Mouse (Mus musculus) CD4-positive, CD25-positive, alpha-beta regulatory T cell, adult 2 months (primary cell): ENCODE measurements around the gene Olig1.
"Not testable (repeated sequence)": the region's sequence is repeated elsewhere in the genome, so short reads cannot be mapped to it uniquely, and the experiment has no call there.

Experiments
- DNase-seq: peaks from one replicate; pipeline ENCODE4 v3.0.0-alpha.2; 2012; ENCODE audit warnings: low read depth, low spot score

Olig1 gene

DNA sequence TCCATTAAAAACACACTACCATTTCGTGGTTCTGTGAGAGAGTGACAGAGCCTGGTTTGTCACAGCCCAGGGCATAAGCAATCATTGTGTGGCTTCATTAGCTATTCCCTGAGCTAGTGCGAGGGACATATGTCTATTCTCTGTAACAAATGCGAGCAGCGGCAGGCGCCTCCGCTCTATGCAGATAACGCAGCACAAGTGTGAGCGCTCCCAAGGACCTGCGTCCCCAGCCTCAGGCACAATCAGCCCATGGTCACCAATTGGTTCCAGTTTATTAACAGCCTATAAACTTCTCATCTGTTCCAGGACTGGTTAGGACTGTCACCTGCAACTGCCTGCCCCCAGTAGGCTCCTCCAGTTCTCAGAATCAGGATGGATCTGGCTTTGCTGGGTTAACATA, 23.3 kb upstream of the Olig1 start:
- no peak for DNase-seq

DNA sequence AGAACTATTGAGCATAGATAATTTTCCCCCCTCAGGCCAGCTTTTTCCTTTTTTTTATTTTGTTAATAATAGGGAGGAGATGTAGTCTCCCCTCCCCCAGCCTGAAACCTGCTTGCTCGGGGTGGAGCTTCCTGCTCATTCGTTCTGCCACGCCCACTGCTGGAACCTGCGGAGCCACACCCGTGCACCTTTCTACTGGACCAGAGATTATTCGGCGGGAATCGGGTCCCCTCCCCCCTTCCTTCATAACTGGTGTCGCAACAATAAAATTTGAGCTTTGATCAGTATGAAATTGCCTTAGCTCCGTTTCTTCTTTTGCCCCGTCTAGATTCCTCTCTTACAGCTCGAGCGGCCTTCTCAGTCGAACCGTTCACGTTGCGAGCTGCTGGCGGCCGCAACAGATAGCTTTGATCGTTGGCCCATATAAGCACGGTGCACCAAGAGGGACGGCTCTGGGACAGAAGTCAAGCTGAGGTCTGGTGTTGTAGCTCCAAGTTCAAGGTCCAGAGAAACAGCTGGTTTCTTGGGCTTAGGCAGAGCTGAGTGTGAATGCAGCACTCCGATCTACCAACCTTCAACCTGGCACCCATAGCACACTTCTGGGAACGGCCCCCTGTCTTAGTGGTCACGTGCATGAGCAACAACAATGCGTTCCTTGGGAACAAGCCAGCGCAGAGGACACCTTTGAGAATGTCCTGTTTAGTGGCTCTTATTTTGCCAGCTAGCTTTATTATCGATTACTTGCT, 14.0 kb upstream of the Olig1 start:
- DNase-seq: not testable (repeated sequence)

DNA sequence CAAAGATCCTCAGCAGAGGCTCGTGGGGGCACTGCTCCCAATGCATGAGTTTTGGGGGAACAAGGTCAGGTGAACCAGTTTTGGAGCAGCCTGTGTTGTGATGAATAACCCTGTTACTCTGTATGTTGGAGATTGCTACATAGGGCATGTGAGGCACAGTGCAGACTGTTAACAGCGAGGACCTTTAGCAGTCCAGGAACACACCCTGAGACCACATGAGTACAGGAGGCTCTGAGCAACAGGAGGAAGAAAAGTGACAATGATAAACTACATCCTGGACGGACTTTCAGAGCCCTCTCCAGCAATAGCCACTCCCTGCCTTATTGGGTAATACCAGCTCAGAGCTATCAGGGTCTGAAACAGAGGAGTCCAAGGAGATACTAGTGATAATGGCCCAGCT, 10.6 kb upstream of the Olig1 start:
- DNase-seq: no peak

DNA sequence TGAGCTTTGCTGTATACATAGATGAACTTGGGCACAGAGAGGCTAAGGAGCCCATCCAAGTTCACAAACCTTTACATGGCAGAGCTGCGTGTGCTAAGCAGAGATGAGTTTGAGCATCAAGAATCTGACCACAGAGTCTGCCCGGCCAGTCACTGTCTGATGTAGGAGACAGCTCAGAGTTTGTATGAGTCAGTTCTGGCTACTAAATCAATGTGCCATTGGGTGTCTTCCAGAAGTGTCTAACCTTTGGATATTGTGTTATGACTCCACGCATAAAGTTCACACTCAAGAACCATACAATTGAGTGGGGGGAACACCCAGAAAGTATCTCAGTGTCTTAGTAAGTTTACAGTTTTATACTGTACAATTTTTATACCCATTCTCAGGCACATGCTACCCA, 8.7 kb upstream of the Olig1 start:
- DNase-seq: no peak

DNA sequence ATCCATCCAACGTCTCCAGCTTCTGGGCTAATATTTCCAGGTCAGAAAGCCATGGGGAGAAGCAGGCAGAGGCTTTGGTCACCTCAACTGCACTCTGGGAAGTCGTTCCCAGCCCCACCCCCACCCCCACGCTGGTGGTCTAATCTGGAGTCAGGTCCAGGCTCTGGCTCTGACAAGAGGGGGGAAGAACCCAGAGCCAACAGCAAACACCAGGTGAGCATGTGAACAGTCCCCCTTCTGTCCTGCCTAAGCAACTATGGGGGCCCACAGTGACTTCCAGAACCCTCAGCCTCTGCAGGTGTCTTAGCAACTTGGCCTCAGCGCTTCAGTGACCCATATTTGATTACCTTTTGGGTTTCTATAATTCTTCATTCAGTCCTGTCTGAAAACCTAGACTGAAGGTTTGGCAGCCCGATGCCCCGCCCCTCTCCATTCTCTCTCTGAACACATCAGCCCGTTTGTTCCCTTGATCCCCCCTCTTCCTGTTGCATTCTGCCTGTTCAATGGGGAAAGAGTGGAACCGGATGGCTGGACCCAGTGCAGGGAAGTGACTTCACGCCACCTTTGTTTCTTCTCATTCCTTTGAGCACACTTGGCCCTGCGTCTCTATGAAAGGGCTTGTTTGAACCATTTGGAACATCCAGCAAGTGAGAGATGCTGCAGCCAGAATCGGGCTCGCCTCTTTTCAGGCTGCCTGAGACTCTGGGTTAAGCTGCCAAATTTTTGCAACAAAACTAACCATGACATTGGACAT, 6.9 kb upstream of the Olig1 start:
- DNase-seq: no peak

DNA sequence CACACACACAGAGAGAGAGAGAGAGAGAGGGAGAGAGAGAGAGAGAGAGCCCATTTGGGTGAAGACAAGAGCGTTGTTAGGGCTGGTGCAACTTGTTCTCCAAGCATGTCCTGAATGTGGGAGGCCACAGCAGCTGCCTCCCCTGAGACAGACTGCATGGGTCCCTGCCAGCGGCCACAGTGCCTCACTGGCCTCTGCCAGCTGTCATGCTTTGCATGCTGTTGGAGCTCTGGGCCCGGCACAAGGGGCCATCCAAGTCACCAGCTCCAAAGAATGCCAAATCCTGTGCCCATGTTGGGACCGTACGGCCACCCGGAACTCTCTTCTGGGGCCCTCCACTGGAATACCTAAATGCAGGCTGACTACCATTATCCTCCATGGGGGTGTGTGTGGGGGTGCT, 3.6 kb upstream of the Olig1 start:
- no peak for DNase-seq

DNA sequence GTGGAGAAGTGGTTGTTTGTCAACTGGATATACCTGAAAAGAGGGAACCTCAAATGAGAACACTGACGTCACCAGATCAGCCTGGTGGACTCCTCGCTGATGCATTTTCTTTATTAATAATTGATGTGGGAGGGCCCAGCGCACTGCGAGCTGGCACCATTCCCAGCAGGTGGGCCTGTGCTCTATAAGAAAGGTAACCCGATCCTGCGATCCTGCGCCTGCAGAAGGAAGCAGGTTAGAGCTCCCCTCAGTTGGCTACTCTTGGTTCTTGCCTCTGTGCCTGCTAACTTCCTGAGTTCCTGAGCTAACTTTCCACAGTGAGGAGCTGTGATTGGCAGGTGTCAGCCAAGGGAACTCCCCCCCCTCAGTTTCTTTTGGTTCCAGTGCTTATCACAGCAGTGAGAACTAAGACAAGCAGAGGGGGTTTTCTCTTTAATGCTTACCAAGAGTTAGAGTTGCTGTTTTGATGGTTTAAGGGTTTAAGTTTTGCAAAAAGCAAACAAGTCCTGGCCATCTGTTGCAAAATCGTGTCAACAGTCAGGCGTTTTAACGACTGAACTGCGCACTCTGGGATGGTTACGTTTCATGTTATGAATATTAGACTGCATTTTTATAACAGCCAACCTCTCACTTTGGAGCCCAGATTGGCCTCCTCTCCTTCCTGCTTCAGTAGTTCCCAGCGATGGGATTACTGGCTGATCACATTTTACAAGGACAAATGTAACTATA, 684 bp upstream of the Olig1 start:
- no peak for DNase-seq

DNA sequence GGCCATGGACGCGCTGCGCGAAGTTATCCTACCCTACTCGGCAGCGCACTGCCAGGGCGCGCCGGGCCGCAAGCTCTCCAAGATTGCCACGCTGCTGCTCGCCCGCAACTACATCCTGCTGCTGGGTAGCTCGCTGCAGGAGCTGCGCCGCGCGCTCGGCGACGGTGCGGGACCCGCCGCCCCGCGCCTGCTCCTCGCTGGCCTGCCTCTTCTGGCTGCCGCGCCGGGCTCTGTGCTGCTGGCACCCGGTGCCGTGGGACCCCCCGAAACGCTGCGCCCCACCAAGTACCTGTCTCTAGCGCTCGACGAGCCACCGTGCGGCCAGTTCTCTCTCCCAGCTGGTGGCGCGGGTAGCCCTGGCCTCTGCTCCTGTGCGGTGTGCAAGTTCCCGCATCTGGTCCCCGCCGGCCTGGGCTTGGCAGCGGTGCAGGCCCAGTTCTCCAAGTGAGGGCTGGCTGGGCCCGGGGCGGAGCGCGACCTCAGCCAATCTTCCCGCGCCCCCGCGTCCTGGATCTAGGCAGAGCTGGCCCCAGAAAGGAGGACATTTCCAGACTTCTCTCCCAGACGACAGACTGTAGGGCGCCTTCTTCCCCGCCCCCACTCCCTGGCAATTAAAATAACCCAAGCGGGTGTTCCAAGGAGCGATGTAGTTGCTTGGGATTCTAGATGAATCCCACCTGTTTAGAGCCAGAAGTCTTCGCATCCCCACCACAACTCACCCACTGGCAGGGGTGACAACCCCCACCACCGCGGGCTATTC, 820 bp downstream of the Olig1 start:
- no peak for DNase-seq

DNA sequence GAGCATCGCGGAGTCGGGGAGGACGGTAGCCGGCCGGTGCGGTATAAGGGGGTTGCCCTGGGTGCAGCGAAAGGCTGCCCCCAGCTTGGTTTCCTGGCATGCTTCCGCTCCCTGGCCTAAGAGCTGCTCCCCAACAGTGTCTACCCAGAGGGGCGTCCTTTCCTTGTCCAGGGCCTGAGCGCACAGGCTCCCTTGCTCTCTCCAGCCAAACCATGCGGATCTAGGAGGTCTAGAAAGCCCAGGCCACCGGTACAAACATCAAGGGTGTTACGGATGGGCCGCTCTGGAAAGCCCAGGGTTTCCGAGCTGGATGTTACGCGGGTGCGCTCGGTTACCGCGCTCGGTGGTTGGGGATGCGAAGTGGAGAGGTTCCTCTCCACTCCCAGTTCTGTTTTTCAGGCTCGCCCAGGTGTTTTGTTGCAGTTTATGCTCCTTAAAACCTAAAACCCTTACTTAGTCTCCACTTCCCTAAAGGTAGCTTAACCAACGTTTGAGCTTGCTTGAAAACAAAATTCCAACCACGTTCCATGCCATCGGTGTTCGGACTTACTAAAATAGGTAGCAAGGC, 1.5 kb downstream of the Olig1 start:
- DNase-seq: no peak

DNA sequence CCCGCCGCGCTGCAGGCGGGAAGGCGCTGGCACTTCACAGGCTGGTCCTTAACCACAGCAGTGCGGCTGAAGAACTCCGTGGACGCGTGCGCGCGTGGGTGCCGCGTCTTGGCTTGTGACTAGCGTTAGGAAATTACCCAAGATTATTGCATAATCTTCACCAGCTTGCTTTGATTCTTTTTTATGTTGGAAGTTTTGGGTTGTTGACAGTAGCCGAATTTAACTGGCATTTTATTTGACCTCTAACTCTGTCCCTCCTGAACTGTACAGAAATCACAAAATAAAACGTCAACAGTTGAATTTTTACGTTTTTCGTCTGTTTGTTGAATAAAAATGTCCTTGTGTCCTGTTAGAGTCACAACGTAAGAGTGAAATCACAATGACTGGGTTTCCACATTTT, 2.1 kb downstream of the Olig1 start:
- DNase-seq: no peak

DNA sequence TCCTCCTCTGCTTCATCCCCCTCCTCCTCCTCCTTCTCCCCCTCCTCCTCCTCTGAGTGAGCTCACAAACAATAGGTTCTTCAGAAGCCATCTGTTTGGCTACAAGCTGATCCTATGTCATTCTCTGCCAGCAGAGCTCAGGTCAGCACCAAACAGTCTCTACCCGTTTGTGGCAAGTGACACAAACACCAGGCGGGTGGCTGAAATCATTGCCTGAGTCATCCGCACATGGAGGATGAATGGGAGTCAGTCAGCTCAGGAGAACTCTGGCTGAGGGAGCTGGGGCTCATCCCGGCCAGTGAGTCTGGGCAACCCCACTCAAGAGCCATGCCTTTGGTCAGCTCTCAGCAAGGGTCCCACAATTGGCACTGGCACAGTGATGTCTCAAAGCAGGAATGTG, 10.9 kb downstream of the Olig1 start:
- DNase-seq: no peak

DNA sequence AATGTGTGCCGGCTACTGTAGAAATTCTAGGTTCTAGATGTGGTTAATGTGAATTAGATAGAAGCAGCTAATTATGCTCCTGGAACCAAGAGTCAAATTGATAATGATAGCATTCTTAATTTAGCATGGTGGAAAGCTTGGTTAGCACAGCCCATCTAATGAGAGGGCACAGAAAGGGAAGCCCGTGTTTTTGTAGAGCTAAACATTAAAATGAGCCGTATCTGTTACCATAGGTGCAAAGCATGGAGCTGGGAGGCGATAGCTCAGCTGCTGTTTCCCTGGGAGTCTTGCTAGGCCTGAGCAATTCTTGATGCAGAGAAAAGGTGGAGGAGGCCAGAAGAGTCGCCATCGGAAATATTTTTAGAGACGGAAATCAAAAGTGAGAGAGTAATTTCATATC, 22.5 kb downstream of the Olig1 start:
- no peak for DNase-seq

DNA sequence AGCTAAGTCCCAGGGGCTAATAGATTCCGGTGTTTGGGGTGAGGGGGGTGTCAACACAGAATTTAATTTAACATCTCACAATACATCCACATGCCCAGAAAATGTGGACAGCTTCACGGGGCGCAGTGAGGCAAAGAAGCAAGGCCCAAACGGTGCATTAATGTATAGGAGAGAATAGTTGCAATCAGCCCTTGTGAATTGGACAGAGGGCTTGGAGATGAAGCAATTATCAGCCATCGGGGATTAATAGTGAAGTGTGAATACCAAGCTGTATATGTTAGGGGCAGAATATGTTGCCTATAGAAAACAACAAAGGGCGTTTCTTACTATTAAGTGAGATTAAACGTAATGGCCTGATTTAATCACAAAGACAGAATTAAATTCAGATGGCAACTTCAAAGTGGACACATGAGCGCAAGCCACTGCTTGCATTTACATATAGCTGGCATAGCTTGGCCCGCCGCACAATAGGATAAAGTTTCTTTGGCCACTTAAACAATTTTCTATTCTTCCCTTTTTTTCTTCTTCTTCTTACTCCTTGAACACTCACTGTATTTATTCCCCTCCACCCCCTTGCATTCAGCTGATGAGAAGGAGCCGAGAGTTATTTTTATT, 23.3 kb downstream of the Olig1 start:
- DNase-seq: no peak

DNA sequence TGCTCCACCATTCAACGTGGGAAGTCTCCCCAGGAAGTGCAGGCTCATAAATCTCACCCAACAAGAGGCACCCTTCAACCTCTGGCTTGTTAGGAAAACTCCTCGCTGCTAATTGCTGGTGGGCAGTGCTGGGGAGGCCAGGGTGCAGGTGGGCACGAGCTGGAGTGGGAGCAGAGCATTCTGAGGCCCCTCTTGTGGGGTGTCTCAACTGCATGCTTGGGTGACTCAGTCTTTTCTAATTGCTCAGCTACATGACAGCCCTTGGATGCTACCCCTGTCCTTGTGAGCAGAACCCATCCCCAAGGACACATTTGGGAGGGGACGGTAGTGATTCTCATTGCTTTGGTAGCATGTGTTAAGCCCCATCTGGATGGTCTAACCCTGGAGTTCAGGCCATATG, 28.2 kb downstream of the Olig1 start:
- DNase-seq: no peak

DNA sequence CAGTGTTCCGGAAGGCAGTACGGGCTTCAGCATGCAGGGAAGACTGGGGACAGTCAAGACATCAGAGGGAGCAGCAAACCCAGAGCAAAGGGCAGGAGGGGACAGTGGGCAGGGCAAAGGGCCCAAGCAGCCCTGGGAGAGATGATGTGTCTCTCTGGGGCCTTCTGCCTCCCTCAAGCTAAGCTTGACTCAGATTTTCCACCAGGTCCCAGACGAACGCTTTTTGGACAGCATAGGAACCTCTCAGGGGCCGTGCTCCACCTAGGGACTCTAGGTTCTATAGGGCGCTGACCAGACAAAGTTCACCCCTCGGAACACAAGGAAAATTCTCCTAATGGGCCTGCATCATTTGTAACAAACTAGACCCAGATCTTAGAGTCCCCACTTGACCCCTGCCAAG, 29.8 kb downstream of the Olig1 start:
- no peak for DNase-seq

DNA sequence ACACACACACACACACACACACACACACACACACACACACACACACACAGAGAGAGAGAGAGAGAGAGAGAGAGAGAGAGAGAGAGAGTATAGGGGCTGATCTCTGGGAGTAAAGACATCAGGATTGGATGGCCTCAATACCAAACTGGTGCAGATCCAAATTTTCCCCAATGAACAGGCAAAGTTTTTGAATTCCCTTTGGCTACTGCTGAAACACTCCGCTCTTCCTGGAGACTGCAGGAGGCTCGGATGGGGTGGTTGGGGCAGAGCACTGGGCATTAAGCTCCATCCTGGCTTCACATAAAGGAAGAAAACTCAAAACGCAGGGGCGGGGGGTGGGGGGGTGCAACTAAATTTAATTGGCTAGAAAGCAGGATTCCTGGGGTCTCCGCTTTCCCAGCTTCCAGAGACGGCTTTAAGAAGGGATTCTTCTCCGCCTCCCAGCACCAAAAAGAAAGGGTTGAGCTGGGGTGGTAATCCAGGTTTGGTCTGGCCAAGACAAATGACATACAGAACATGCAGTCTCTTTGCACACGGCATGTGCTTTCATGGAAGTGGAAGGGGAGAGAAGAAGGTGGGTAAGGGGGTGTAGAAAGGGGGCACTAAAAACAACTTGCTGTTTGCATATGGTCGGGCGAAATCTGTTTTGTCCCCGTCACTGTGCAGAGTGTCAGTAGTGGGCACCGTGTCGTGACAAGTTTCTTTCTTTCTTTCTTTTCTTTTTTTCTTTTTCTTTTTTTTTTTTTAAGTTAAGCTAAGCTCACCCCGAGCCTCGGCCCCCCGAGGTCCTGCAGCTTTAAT, 31.3 kb downstream of the Olig1 start:
- DNase-seq: no peak

DNA sequence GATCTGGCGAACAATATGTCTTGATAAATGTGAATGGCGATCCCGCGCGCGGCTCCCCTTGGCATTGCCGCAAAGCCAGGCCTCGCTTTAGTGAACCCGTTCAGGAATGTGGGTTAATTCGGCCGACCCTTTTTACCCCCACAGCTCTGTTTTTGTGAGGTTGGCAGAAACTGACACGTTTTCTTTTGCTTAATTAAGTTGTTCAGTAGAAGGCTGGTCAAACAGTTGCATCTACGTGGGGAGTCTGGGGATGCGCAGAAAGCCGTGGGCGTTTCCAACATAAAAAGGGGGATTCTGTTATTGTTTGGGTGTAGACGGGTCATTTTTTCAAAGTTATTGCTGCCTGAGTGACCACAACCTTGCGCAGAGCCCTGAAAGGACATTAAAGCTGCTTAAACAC, 31.9 kb downstream of the Olig1 start:
- DNase-seq: no peak

DNA sequence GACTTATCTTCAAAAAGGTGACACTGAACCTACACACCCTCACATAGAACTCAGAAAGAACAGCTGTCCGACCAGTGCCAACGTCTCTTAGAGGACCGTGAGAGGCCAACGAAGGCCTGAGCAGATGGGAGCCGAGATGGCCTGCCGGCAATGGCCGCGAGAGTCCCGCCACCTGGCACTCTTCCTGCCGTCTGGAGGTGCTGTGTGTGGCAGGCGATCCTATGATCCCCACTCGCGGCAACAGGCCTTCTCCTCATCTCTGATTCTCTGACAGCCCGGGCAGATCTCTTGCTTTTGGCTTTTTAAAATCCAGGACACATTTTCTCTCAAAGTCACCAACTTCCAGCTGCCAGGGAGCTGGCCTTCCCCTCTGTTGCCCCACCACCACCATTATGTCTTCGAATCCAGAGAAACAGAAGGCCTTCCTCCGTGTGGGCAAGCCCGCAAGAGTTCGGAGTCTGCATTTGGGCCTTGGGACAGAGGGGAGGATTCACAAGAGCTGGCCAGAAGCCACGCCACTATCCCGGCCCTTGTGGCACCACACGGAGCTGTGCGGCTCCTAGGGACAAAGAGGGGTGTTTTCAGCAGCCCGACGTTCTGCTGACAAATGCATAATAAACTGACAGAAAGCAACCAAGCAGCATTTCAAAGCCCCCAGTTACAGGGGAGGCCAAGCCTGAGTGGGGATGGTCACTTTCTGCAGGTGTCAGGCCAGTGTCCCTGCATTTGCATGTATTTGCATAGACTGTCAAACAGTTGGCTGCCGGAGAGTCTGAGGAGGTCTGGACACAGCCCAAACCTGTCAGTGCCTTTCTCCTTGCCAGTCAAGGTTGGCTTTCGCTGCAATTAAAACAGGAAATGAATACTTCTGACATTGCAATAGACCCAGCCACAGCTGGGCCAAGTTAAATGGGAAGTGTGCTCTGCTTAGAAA, 34.5 kb downstream of the Olig1 start:
- DNase-seq: no peak

DNA sequence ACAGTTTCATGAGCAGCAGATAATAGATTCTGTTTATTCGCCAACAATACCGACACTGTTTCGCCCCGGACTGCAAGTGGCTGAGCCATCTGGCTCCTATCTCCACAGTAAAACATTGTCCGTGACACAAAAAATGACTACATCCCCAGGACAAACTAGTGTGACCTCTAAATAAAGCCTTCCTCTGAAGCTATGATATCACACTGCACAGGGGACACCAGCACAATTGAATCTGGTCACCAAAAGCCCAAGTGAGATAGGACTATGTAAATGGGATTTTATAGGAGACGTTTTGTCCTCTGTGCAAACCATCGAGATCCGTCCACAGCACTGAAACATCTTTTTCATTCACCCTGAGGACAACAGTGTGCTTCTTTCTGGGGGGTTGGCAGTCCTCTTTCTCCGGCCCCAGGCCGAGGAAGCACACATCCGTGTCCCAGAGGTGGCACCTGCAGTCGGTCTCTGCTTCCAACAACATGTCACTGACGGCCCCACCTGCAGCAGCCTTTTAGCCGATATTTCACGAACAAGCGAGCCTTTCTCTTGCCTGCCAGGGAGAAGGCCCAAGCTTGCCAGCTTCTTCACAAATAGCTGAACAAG, 36.0 kb downstream of the Olig1 start:
- no peak for DNase-seq
